Mouse (Mus musculus) embryo, embryonic 9.5 days (tissue): ENCODE measurements around the gene Rfc4.
A peak's percentile ranks its signal among the peaks of the same experiment; 100 is the strongest.
"Not testable (repeated sequence)": the region's sequence is repeated elsewhere in the genome, so short reads cannot be mapped to it uniquely, and the experiment has no call there.

Experiments
- DNase-seq: peaks from one replicate; pipeline ENCODE4 v3.0.0-alpha.2; 2017; ENCODE audit errors: extremely low spot score

Gene Rfc4

GRCm38 (mm10) chr16:23102340-23103037, 25.0 kb downstream of the Rfc4 start:
- DNase-seq: peak; percentile 28

DNA sequence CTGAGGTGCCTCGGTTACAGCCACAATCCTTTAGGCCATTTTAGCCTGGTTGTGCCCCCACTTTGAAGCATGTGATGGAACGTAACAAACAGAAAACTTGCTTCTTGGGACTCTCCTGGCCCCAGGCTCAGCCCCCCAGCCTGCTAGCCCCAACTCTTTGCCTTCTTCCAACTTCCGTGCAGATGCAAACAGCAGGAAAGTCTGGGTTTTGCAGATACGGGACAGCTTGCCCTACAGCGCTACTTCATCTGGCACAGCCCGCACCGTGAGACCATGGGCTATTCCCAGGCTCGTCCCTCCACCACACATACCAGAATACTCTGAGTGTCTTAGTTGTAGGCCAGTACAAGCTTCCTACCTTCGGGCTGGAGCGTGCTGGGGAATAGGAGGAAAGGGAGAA, 26.9 kb downstream of the Rfc4 start:
- peak; percentile 40 for DNase-seq

GRCm38 (mm10) chr16:23100099-23100575, 27.4 kb downstream of the Rfc4 start:
- DNase-seq: peak; percentile 71

DNA sequence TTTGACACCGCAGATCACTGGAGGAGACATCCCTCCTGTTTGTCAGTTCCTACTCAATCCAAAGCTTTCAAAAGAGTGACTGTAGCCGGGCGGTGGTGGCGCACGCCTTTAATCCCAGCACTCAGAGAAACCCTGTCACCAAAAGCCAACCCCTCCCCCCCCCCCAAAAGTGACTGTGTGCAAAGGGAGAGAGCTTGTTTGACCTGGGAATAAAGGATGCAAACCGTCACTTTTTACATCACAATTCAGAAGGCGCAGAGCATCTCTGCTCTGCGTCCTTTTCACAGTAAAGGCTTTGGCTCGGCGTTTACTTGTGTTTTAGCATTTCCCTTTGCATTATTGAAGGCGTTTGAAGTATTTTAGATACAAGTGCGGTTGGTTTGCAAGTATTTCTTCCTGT, 27.9 kb downstream of the Rfc4 start:
- DNase-seq: peak; percentile 25

DNA sequence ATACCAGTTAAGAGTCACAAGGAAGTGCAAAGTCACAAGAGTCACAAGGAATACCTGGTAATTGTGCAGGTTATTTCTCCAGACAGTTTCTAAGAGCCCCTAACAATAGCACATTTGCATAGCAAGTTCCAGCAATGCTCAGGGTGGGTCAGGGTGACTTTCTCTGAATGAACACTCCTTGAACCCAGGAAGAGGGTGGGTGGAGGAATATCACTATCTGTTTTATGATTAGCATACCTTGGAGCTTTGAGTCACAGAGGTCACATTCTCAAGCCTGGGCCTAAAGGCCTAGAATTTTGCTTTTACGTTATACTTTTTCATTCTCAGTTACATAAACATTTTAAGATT, 29.5 kb downstream of the Rfc4 start:
- DNase-seq: not testable (repeated sequence)

- not testable (repeated sequence) for DNase-seq
These were observed 30.0 kb downstream of the Rfc4 start for GRCm38 (mm10) chr16:23097290-23098104.

DNA sequence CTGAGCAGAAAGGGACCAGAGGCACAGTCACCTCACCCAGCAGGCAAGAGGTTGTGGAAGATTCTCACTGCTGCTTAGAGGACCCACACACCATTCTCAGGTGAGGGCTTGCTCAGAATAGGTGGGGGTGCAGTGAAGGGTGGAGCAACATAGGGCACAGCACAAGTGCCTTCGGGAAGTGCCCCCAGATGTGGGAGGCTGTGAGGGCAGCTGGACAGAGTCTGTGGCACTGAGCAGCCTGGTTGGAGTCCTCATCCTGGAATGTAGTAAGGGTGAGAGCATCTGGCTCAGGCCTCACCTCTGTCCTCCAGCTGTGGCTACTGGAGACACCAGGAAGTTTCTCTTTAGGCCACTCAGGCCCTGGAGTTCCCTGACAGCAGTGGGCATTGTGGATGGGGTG, 30.7 kb downstream of the Rfc4 start:
- DNase-seq: not testable (repeated sequence)

- DNase-seq: not testable (repeated sequence)
These were observed 32.0 kb downstream of the Rfc4 start for GRCm38 (mm10) chr16:23095581-23095980.

DNA sequence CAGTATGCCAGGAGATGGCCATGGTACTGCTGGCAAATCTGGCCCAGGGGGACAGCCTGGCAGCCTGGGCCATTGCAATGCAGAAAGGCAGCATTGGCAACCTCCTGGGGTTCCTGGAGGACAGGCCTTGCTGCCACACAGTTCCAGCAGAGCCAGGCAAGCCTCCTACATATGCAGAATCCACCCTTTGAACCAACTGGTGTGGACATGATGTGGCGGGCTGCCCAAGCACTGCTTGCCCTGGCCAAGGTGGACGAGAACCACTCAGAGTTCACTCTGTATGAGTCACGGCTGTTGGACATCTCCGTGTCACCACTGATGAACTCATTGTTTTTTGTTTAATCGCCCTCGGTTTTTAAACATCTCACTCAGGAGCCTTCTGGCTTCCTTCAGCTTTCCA, 33.4 kb downstream of the Rfc4 start:
- DNase-seq: no peak

DNA sequence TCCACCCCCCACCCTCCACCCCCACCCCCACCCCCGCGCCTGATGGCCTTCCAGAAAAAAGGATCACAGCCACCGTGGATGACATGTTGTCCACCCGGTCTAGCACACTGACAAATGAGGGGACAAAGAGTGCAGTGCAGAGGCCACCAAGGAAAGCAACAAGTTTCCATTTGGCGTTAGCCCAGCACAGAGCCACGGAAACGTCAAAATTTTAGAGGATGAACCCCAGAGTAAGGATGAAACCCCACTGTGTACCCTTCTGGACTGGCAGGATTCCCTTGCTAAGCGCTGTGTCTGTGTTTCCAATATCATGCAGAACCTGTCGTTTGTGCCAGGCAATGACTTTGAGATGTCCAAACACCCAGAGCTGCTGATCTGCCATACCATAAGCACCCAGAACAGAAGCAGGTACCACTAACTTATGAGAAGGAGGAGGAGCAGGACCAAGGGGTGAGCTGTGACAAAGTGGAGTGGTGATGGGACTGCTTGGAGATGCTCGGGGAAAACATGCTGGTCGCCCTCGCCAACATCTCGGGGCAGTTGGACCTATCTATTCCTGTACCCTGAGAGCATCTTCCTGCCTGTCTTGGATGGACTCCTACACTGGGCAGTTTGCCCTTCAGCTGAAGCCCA, 34.1 kb downstream of the Rfc4 start:
- no peak for DNase-seq

GRCm38 (mm10) chr16:23091345-23091744, 36.2 kb downstream of the Rfc4 start:
- DNase-seq: not testable (repeated sequence)

DNA sequence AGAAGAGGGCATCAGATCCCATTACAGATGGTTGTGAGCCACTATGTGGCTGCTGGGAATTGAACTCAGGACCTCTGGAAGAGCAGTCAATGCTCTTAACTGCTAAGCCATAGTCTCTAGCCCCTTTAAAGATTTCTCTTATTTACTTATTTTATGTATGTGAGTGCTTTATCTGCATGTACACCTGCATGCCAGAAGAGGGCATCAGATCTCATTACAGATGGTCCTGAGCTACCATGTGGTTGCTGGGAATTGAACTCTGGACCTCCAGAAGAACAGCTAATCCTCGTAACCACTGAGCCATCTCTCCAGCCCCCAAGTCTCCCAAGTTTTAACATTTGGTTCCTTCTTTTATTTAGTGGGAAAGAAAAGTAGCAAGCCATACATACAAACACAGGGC, 39.0 kb downstream of the Rfc4 start:
- DNase-seq: not testable (repeated sequence)

DNA sequence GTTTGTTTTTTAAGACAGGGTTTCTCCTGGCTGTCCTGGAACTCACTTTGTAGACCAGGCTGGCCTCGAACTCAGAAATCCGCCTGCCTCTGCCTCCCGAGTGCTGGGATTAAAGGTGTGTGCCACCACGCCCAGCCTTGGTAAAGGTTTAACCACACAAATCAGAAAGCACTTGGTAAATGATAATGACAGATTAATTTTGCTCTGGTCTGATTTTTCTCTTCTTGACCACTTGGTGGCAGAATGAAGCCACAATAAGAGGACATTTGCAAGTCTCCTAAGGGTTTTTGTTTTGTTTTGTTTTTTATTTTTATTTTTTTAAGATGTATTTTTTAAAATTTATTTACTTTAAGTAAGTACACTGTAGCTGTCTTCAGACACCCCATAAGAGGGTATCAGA, 39.8 kb downstream of the Rfc4 start:
- not testable (repeated sequence) for DNase-seq

- not testable (repeated sequence) for DNase-seq
These were observed 40.4 kb downstream of the Rfc4 start for GRCm38 (mm10) chr16:23087159-23087558.

GRCm38 (mm10) chr16:23077516-23077915, 50.0 kb downstream of the Rfc4 start:
- DNase-seq: not testable (repeated sequence)
